Mouse (Mus musculus) ES-Bruce4 (cell line): ENCODE data around the gene Cobl. TPM values are rescaled to one million over a fixed set of nuclear protein-coding genes. Genes with fewer than 3 reads are reported as not detected.

ENCODE experiments used
- H3K27ac ChIP-seq: 2 replicates; pipeline ENCODE4 v1.5.1; 2012; ENCODE audit warnings: low read length, inconsistent platforms; ENCODE audit not compliant: insufficient read depth
- H3K27me3 ChIP-seq: 2 replicates; pipeline ENCODE4 v1.6.1; 2012; ENCODE audit warnings: mild to moderate bottlenecking, low read length, inconsistent platforms; ENCODE audit not compliant: control insufficient read depth, poor library complexity, insufficient read depth, severe bottlenecking
- H3K36me3 ChIP-seq: 2 replicates; pipeline ENCODE4 v1.6.1; 2012; ENCODE audit warnings: inconsistent platforms, mild to moderate bottlenecking, low read length, moderate library complexity; ENCODE audit not compliant: control insufficient read depth, poor library complexity, insufficient read depth, severe bottlenecking
- H3K4me1 ChIP-seq: one replicate; pipeline ENCODE4 v1.8.1; 2011; ENCODE audit warnings: low read length; ENCODE audit not compliant: control insufficient read depth, insufficient read depth
- H3K4me3 ChIP-seq: 2 replicates; pipeline ENCODE4 v1.5.1; 2011; ENCODE audit warnings: low read depth, mild to moderate bottlenecking, low read length
- H3K9ac ChIP-seq: 2 replicates; pipeline ENCODE4 v1.6.1; 2012; ENCODE audit warnings: low read depth, mild to moderate bottlenecking, inconsistent platforms; ENCODE audit not compliant: poor library complexity, severe bottlenecking
- H3K9me3 ChIP-seq: replicated peaks from 2 replicates; pipeline ENCODE4 v1.6.1; 2012; ENCODE audit warnings: mild to moderate bottlenecking, low read length, inconsistent platforms; ENCODE audit not compliant: control insufficient read depth, poor library complexity, insufficient read depth, severe bottlenecking
- CTCF ChIP-seq: IDR thresholded peaks from one replicate; pipeline ENCODE4 v1.8.1; 2011; ENCODE audit warnings: low read depth, low read length
- EP300 ChIP-seq: IDR thresholded peaks from 2 replicates; pipeline ENCODE4 v1.6.1; 2011; ENCODE audit warnings: low read depth, low read length; ENCODE audit not compliant: insufficient read depth
- POLR2A ChIP-seq: IDR thresholded peaks from one replicate; pipeline ENCODE4 v1.8.1; 2011; ENCODE audit warnings: low read length; ENCODE audit not compliant: insufficient read depth
- polyA plus RNA-seq: library from polyadenylated mRNA; stranded (reverse); fragments of >200 nt; gene quantifications from 2 replicates; pipeline ENCODE4 v1.2.4, GENCODE M21; 2011; ENCODE audit warnings: low read depth; ENCODE audit not compliant: missing spikeins, insufficient read depth, insufficient read length

Cobl gene
- polyA plus RNA-seq, 1 experiment = 23.2 TPM

DNA sequence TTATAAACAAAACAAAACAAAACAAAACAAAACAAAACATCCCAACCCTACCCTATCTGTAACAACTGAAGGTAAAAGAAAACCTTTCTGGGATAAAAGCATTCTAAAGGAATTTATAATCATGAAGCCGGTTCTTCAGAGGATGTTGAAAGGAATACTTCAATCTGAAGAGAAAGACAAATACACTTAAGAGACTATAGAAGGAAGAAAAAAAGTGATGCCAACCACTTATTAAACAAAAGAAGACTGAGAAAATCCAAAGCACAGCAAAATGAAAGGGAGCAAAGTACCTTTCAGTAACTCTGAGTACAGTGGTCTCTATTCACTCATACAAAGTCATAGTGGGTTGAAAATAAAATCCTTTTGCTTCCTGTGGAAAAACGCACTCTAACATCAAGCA lies 256.2 kb downstream of the Cobl start:
- Histone ChIP-seq H3K36me3 (no peaks in the 10 kb centered on the region), H3K27ac (no peak overlapping the region), H3K9ac (no peak overlapping the region), H3K27me3 (no peaks in the 10 kb centered on the region; the same call in none of the 2 replicates), H3K4me1 (no peaks in the 10 kb centered on the region), H3K4me3 (no peak overlapping the region), H3K9me3 (no peaks in the 10 kb centered on the region)
- TF ChIP-seq EP300 = no peak

GRCm38 (mm10) chr11:12205201-12206161 lies 259.3 kb downstream of the Cobl start:
- TF ChIP-seq EP300 (no peak), POLR2A (no peak), CTCF (no peak)
- Histone ChIP-seq H3K27me3 (no peaks in the 10 kb centered on the region; the same call in none of the 2 replicates), H3K27ac (no peak overlapping the region), H3K9me3 (no peaks in the 10 kb centered on the region), H3K4me3 (no peak overlapping the region), H3K4me1 (no peaks in the 10 kb centered on the region), H3K36me3 (no peaks in the 10 kb centered on the region), H3K9ac (no peak overlapping the region)

DNA sequence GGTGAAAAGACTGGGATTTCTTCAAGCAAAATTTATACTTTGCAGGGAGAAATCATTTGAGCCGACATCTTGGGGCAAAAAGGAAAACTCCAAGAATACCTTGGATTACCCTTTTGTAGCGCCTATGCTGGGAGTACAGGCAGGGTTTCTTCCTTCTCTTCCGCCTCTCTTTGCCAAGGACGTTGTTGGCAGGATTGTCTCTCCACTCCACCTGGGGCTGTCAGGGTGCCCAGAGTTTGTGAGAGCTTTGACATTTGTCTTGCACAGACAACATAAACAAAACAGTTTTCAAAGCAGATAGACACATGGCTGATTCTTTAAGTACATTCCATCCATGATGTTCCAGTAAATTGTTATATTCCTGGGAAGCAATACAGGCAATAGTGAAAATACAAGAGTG lies 265.3 kb downstream of the Cobl start:
- Histone ChIP-seq H3K9ac (no peak overlapping the region), H3K4me3 (no peak overlapping the region), H3K4me1 (no peaks in the 10 kb centered on the region), H3K27ac (no peak overlapping the region), H3K27me3 (no peaks in the 10 kb centered on the region; the same call in none of the 2 replicates), H3K36me3 (no peaks in the 10 kb centered on the region), H3K9me3 (no peaks in the 10 kb centered on the region)
- no peak for TF ChIP-seq EP300
- no peak for TF ChIP-seq CTCF
- TF ChIP-seq POLR2A = no peak

GRCm38 (mm10) chr11:12198700-12199349 lies 265.9 kb downstream of the Cobl start:
- no peak overlapping the region for H3K9ac ChIP-seq
- H3K36me3 ChIP-seq = no peaks in the 10 kb centered on the region
- no peak for TF ChIP-seq EP300
- no peak for TF ChIP-seq CTCF
- TF ChIP-seq POLR2A = no peak
- H3K9me3 ChIP-seq = no peaks in the 10 kb centered on the region
- no peak overlapping the region for H3K27ac ChIP-seq
- H3K4me3 ChIP-seq = no peak overlapping the region
- H3K27me3 ChIP-seq = no peaks in the 10 kb centered on the region; the same call in 1 of the 2 replicates
- no peaks in the 10 kb centered on the region for H3K4me1 ChIP-seq

GRCm38 (mm10) chr11:12198017-12198416 lies 266.7 kb downstream of the Cobl start:
- H3K9ac ChIP-seq = no peak overlapping the region
- no peaks in the 10 kb centered on the region; the same call in 1 of the 2 replicates for H3K27me3 ChIP-seq

GRCm38 (mm10) chr11:12197542-12197941 lies 267.2 kb downstream of the Cobl start:
- TF ChIP-seq POLR2A (no peak), CTCF (no peak), EP300 (no peak)

More at GRCm38 (mm10) chr11:12198017-12198416, 266.7 kb downstream of the Cobl start:
- H3K36me3 ChIP-seq = no peaks in the 10 kb centered on the region
- no peak overlapping the region for H3K4me3 ChIP-seq
- H3K27ac ChIP-seq = no peak overlapping the region
- no peak for TF ChIP-seq EP300
- TF ChIP-seq CTCF = no peak
- no peak for TF ChIP-seq POLR2A
- H3K4me1 ChIP-seq = no peaks in the 10 kb centered on the region
- H3K9me3 ChIP-seq = no peaks in the 10 kb centered on the region

More at GRCm38 (mm10) chr11:12197542-12197941, 267.2 kb downstream of the Cobl start:
- H3K27me3 ChIP-seq = no peaks in the 10 kb centered on the region; the same call in 1 of the 2 replicates
- no peak overlapping the region for H3K9ac ChIP-seq
- H3K36me3 ChIP-seq = no peaks in the 10 kb centered on the region
- H3K4me3 ChIP-seq = no peak overlapping the region
- no peak overlapping the region for H3K27ac ChIP-seq
- H3K4me1 ChIP-seq = no peaks in the 10 kb centered on the region
- no peaks in the 10 kb centered on the region for H3K9me3 ChIP-seq
